Mouse (Mus musculus) forebrain, embryonic 11.5 days (tissue): ENCODE measurements at regions not wholly inside any gene's neighbourhood (a gene's known extent, or its start where the extent isn't known, plus 50 kb on each side); places are given as distances from the start of the nearest gene placed in this dataset.

ENCODE experiments used
- ATAC-seq: fragments of 200-750 bp; cut with Nextera tagmentation; replicated peaks from 2 replicates; pipeline ENCODE4 v1.8.0; 2017; ENCODE audit warnings: moderate TSS enrichment; ENCODE audit not compliant: low FRiP score
- DNase-seq: peaks from one replicate; pipeline ENCODE4 v3.0.0-alpha.2; 2017; ENCODE audit warnings: low spot score
- H3K27ac ChIP-seq: fragments of 300-500 bp; sonication (generic); 2 replicates; pipeline ENCODE4 v1.5.1; 2014; ENCODE audit warnings: low read depth, low read length
- H3K27me3 ChIP-seq: fragments of 300-500 bp; sonication (generic); 2 replicates; pipeline ENCODE4 v1.6.1; 2014; ENCODE audit warnings: mild to moderate bottlenecking, low read length, mixed read lengths; ENCODE audit not compliant: control insufficient read depth, insufficient read depth
- H3K36me3 ChIP-seq: fragments of 300-500 bp; sonication (generic); 2 replicates; pipeline ENCODE4 v1.6.1; 2014; ENCODE audit warnings: mild to moderate bottlenecking, low read length, moderate library complexity, mixed read lengths; ENCODE audit not compliant: control insufficient read depth, insufficient read depth
- H3K4me1 ChIP-seq: fragments of 300-500 bp; sonication (generic); replicated peaks from 2 replicates; pipeline ENCODE4 v1.6.1; 2014; ENCODE audit warnings: low read length, mixed read lengths; ENCODE audit not compliant: control insufficient read depth, insufficient read depth
- H3K4me2 ChIP-seq: fragments of 300-500 bp; sonication (generic); 2 replicates; pipeline ENCODE4 v1.6.1; 2014; ENCODE audit warnings: low read depth, mild to moderate bottlenecking, low read length, moderate library complexity, mixed read lengths; ENCODE audit not compliant: severe bottlenecking
- H3K4me3 ChIP-seq: fragments of 300-500 bp; sonication (generic); 2 replicates; pipeline ENCODE4 v1.5.1; 2014; ENCODE audit warnings: low read depth, low read length
- H3K9ac ChIP-seq: fragments of 300-500 bp; sonication (generic); 2 replicates; pipeline ENCODE4 v1.6.1; 2014; ENCODE audit warnings: low read length
- H3K9me3 ChIP-seq: fragments of 300-500 bp; sonication (generic); 2 replicates; pipeline ENCODE4 v1.6.1; 2016; ENCODE audit warnings: low read length, mixed read lengths; ENCODE audit not compliant: control insufficient read depth
- WGBS: fragments of 180-500 bp; shearing (Covaris S2); extraction: QIAGEN DNeasy Blood & Tissue Kit; methylation state at CpG from one replicate; pipeline ENCODE4 v1.1.7; 2014; 5-methylcytosine and 5-hydroxymethylcytosine counted together

- Histone ChIP-seq H3K9me3 (no peaks in the 10 kb centered on the region), H3K27me3 (no peaks in the 10 kb centered on the region), H3K36me3 (no peaks in the 10 kb centered on the region), H3K9ac (no peak overlapping the region), H3K4me2 (no peak overlapping the region), H3K4me1 (no peaks in the 10 kb centered on the region), H3K27ac (no peak overlapping the region), H3K4me3 (no peak overlapping the region)
- ATAC-seq (no peak), DNase-seq (no peak)
- WGBS = 84% methylated on average over 8 of the region's 8 CpGs
Observed at GRCm38 (mm10) chr7:113621316-113621715, 107.7 kb downstream of the Far1 start.

GRCm38 (mm10) chr7:113621898-113622510, 108.4 kb downstream of the Far1 start:
- no peak overlapping the region for H3K4me3 ChIP-seq
- no peaks in the 10 kb centered on the region for H3K9me3 ChIP-seq
- H3K4me2 ChIP-seq = no peak overlapping the region
- H3K4me1 ChIP-seq = no peaks in the 10 kb centered on the region
- H3K36me3 ChIP-seq = no peaks in the 10 kb centered on the region
- ATAC-seq (no peak), DNase-seq (no peak)
- H3K27me3 ChIP-seq = no peaks in the 10 kb centered on the region
- whole genome bisulfite sequencing = 83% methylated on average over 13 of the region's 13 CpGs
- H3K27ac ChIP-seq = no peak overlapping the region
- no peak overlapping the region for H3K9ac ChIP-seq

GRCm38 (mm10) chr7:113623296-113623695, 109.7 kb downstream of the Far1 start:
- H3K4me3 ChIP-seq = no peak overlapping the region
- no peaks in the 10 kb centered on the region for H3K9me3 ChIP-seq
- DNase-seq (no peak), ATAC-seq (no peak)
- H3K27ac ChIP-seq = no peak overlapping the region
- WGBS = 88% methylated on average over 4 of the region's 4 CpGs
- H3K27me3 ChIP-seq = no peaks in the 10 kb centered on the region
- H3K9ac ChIP-seq = no peak overlapping the region
- H3K4me1 ChIP-seq = no peaks in the 10 kb centered on the region
- no peaks in the 10 kb centered on the region for H3K36me3 ChIP-seq
- no peak overlapping the region for H3K4me2 ChIP-seq

- Histone ChIP-seq H3K9ac (no peak overlapping the region), H3K4me2 (no peak overlapping the region), H3K36me3 (no peaks in the 10 kb centered on the region), H3K27ac (no peak overlapping the region), H3K4me3 (no peak overlapping the region), H3K4me1 (no peaks in the 10 kb centered on the region), H3K9me3 (no peaks in the 10 kb centered on the region), H3K27me3 (no peaks in the 10 kb centered on the region)
- WGBS = 92% methylated on average over 6 of the region's 6 CpGs
- ATAC-seq = no peak
- DNase-seq = no peak
Observed at GRCm38 (mm10) chr7:113623962-113624361, 110.3 kb downstream of the Far1 start.

- Histone ChIP-seq H3K4me3 (no peak overlapping the region), H3K4me1 (no peaks in the 10 kb centered on the region), H3K9me3 (no peaks in the 10 kb centered on the region), H3K27ac (no peak overlapping the region), H3K9ac (no peak overlapping the region), H3K36me3 (no peaks in the 10 kb centered on the region), H3K4me2 (no peak overlapping the region), H3K27me3 (no peaks in the 10 kb centered on the region)
- DNase-seq = no peak
- no peak for ATAC-seq
Observed at GRCm38 (mm10) chr7:113626734-113627133, 113.1 kb downstream of the Far1 start.

GRCm38 (mm10) chr7:113637011-113637600, 123.5 kb downstream of the Far1 start:
- H3K36me3 ChIP-seq = no peaks in the 10 kb centered on the region
- H3K4me2 ChIP-seq = no peak overlapping the region
- H3K27ac ChIP-seq = no peak overlapping the region
- no peak overlapping the region for H3K9ac ChIP-seq
- 81% methylated on average over 4 of the region's 4 CpGs for WGBS
- no peak overlapping the region for H3K4me3 ChIP-seq
- no peaks in the 10 kb centered on the region for H3K4me1 ChIP-seq
- ATAC-seq (no peak), DNase-seq (no peak)
- H3K9me3 ChIP-seq = no peaks in the 10 kb centered on the region
- no peaks in the 10 kb centered on the region for H3K27me3 ChIP-seq

- H3K4me2 ChIP-seq = no peak overlapping the region
- no peak for ATAC-seq
- H3K36me3 ChIP-seq = no peaks in the 10 kb centered on the region
- H3K4me1 ChIP-seq = no peaks in the 10 kb centered on the region
- 78% methylated on average over 6 of the region's 6 CpGs for WGBS
- H3K27me3 ChIP-seq = no peaks in the 10 kb centered on the region
- H3K9ac ChIP-seq = no peak overlapping the region
- DNase-seq = no peak
- no peak overlapping the region for H3K27ac ChIP-seq
- H3K4me3 ChIP-seq = no peak overlapping the region
- no peaks in the 10 kb centered on the region for H3K9me3 ChIP-seq
Observed at GRCm38 (mm10) chr7:113638098-113638497, 124.5 kb downstream of the Far1 start.

GRCm38 (mm10) chr7:113642540-113642939, 123.3 kb upstream of the Spon1 start:
- Histone ChIP-seq H3K36me3 (no peaks in the 10 kb centered on the region), H3K9me3 (no peaks in the 10 kb centered on the region), H3K27ac (no peak overlapping the region), H3K9ac (no peak overlapping the region), H3K4me1 (no peaks in the 10 kb centered on the region), H3K27me3 (no peaks in the 10 kb centered on the region), H3K4me3 (no peak overlapping the region), H3K4me2 (no peak overlapping the region)
- DNase-seq = no peak
- WGBS = 56% methylated on average over 7 of the region's 7 CpGs
- no peak for ATAC-seq

- Histone ChIP-seq H3K4me3 (no peak overlapping the region), H3K9ac (no peak overlapping the region), H3K27ac (no peak overlapping the region), H3K36me3 (no peaks in the 10 kb centered on the region), H3K4me1 (no peaks in the 10 kb centered on the region), H3K4me2 (no peak overlapping the region), H3K9me3 (no peaks in the 10 kb centered on the region), H3K27me3 (no peaks in the 10 kb centered on the region)
- WGBS = 88% methylated on average over 1 of the region's 2 CpGs
- ATAC-seq (no peak), DNase-seq (no peak)
Observed at GRCm38 (mm10) chr7:113650631-113651030, 115.2 kb upstream of the Spon1 start.
